Mouse (Mus musculus): ENCODE measurements around the gene Rab39.

DNA sequence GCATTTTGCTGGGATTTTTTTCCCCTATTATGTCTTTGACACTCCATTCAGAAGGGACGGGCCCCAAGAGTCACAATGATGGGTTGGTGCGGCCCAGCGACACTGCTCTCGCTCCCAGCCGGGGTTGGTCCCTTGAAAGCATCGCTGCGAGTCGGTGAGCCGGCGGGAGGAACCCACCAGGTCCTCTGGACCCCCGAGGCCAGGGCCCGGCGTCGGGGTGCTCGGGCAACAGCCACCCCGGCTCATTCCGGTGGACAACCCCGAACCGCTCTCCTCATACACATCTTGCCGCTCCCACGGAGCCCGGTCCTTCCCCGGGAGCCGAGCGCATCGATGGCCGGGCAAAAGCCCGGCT, 39.4 kb downstream of the Rab39 start:
- TF ChIP-seq POLR2A (IDR thresholded peaks at IDR 0.05; ENCODE audit: insufficient read length, low read depth) (no peak), TCF3 (IDR thresholded peaks at IDR 0.05; ENCODE audit: insufficient read length, low read depth) (no peak), POLR2AphosphoS2 (IDR thresholded peaks at IDR 0.05; ENCODE audit: insufficient read length, low read depth) (no peak), MYOD1 (IDR thresholded peaks at IDR 0.05; ENCODE audit: control insufficient read depth in 1 of 3, insufficient read length in 2 of 3, low read depth in 2 of 3) (no peak)

Data from myocyte (in vitro differentiated cells).